Mouse (Mus musculus) liver, embryonic 14.5 days (tissue): ENCODE measurements at regions not wholly inside any gene's neighbourhood (a gene's known extent, or its start where the extent isn't known, plus 50 kb on each side); places are given as distances from the start of the nearest gene placed in this dataset.

Experiments used
- ATAC-seq: fragments of 200-750 bp; cut with Nextera tagmentation; 2 replicates; pipeline ENCODE4 v1.8.0; 2017; ENCODE audit warnings: moderate number of reproducible peaks, mild to moderate bottlenecking, moderate library complexity; ENCODE audit not compliant: insufficient read depth
- DNase-seq, 3 experiments: peaks; one replicate each; pipeline ENCODE4 v3.0.0-alpha.2; 2012 to 2013; ENCODE audit warnings: low read depth in 3 of 3, low spot score in 3 of 3
- H3K27ac ChIP-seq: fragments of 300-500 bp; sonication (generic); 2 replicates; pipeline ENCODE4 v1.5.1; 2014; ENCODE audit warnings: moderate library complexity, mild to moderate bottlenecking, control low read depth, inconsistent platforms
- H3K27me3 ChIP-seq: fragments of 300-500 bp; sonication (generic); 2 replicates; pipeline ENCODE4 v1.6.1; 2014; ENCODE audit warnings: mild to moderate bottlenecking, low read length, moderate library complexity; ENCODE audit not compliant: control insufficient read depth, insufficient read depth
- H3K36me3 ChIP-seq: fragments of 300-500 bp; sonication (generic); replicated peaks from 2 replicates; pipeline ENCODE4 v1.6.1; 2014; ENCODE audit warnings: low read depth; ENCODE audit not compliant: control insufficient read depth, insufficient read depth
- H3K4me1 ChIP-seq, 2 experiments: fragments of 200-500 bp in 1 of 2; fragments of 300-500 bp in 1 of 2; sonication (generic) in 1 of 2; replicated peaks; 2 replicates each; pipeline ENCODE4 v1.6.1; 2012 to 2014; ENCODE audit warnings: antibody characterized with exemption in 1 of 2, inconsistent platforms in 1 of 2, low read length in 1 of 2; ENCODE audit not compliant: control insufficient read depth in 2 of 2, insufficient read depth in 2 of 2
- H3K4me2 ChIP-seq: fragments of 300-500 bp; sonication (generic); 2 replicates; pipeline ENCODE4 v1.6.1; 2014; ENCODE audit warnings: low read depth, mild to moderate bottlenecking, control low read depth, moderate library complexity
- H3K4me3 ChIP-seq, 2 experiments: fragments of 200-500 bp in 1 of 2; fragments of 300-500 bp in 1 of 2; sonication (generic) in 1 of 2; 2 replicates each; pipeline ENCODE4 v1.5.1; 2012 to 2014; ENCODE audit warnings: low read depth in 2 of 2, low read length in 2 of 2, mild to moderate bottlenecking in 2 of 2, control low read depth in 1 of 2, inconsistent platforms in 1 of 2, moderate library complexity in 1 of 2; ENCODE audit not compliant: insufficient read depth in 1 of 2
- H3K9ac ChIP-seq: fragments of 300-500 bp; sonication (generic); replicated peaks from 2 replicates; pipeline ENCODE4 v1.6.1; 2014; ENCODE audit warnings: mild to moderate bottlenecking, control low read depth, moderate library complexity
- H3K9me3 ChIP-seq: fragments of 300-500 bp; sonication (generic); 2 replicates; pipeline ENCODE4 v1.6.1; 2016; ENCODE audit warnings: low read length, mixed read lengths; ENCODE audit not compliant: control insufficient read depth
- CTCF ChIP-seq: IDR thresholded peaks from 2 replicates; pipeline ENCODE4 v1.5.1; 2016; ENCODE audit warnings: antibody characterized with exemption, low read depth, control low read depth
- EP300 ChIP-seq: IDR thresholded peaks from 2 replicates; pipeline ENCODE4 v1.6.1; 2016; ENCODE audit warnings: antibody characterized with exemption, low read depth
- WGBS: fragments of 180-500 bp; shearing (Covaris S2); extraction: QIAGEN DNeasy Blood & Tissue Kit; methylation state at CpG from one replicate; pipeline ENCODE4 v1.1.7; 2014; ENCODE audit not compliant: insufficient replicate concordance; 5-methylcytosine and 5-hydroxymethylcytosine counted together

DNA sequence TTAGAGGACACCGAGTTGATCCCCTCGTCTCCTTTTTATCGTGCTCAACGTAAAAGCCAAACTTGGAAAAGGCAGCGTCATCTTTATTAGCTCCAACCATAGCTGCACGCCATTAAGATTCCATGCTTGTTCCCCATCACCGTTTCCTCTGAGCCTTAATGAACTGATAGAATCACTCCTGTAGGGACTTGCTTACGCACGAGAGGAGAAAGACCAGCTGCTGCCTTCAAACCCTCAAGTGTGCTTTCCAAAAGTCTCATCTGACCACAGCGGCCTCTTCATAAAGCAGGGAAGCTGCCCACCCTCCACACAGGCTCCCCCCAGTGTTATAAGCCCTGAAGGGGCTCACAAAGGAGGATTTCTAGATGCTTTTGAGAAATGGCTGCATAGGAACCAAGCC is 123.3 kb upstream of the Plxnc1 start:
- Histone ChIP-seq H3K36me3 (no peaks in the 10 kb centered on the region), H3K4me3 (no peak overlapping the region), H3K27me3 (no peaks in the 10 kb centered on the region), H3K27ac (no peak overlapping the region), H3K9ac (no peak overlapping the region), H3K9me3 (no peaks in the 10 kb centered on the region), H3K4me2 (no peak overlapping the region), H3K4me1 (no peaks in the 10 kb centered on the region)
- ATAC-seq (no peak), DNase-seq (no peak)
- 77% methylated on average over 10 of the region's 10 CpGs for WGBS
- no peak for TF ChIP-seq EP300
- no peak for TF ChIP-seq CTCF

DNA sequence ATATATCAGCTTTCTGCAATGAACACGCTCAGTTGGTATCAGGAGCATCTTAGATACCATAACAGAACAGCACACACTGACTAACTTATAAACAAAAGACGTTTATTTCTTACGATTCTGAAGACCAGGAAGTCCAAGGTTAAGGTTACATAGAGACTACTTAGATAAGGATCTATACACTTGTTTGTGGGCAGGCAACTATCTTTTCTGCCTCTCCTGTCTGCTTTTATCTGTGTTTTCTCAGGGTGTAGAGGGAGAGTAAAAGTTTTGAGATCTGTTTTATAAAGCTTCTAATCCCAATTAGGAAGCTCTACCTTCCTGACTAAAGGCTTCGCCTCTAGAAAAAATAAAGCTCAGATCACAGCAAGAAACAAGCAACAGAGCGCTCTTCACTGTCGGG is 122.1 kb upstream of the Plxnc1 start:
- WGBS, result 42% methylated on average over 6 of the region's 6 CpGs
- no peak overlapping the region for H3K27ac ChIP-seq

DNA sequence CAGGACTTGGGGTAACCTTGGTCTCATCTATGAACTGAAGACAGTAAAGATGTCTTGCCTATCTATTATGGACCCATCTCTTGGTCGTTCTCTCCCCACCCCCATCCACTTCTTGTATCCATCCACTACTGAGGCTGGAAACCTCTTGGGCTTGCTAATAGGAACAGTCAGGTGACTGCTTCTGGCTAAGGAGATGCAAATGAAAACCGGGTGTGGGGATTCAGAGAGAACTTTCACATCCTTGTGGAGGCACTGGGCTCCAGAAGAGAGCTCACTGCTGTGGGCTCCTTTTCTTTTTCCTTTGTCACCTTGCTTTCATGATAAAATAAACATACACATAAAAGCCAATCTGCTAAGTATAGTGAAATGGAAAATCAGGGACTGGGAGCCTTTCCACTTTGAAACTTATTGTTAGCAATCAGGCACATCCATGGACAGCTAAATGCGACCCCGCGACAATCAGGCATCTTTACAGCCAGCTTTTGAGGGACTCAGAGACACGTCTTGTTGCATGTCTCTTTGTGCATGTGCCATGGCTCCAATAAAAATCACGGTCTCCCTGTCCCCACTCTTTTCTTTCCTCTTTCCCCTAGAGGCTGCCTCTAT is 115.0 kb upstream of the Plxnc1 start:
- Histone ChIP-seq H3K27me3 (no peaks in the 10 kb centered on the region), H3K36me3 (no peaks in the 10 kb centered on the region), H3K27ac (no peak overlapping the region), H3K4me2 (no peak overlapping the region), H3K4me1 (no peaks in the 10 kb centered on the region), H3K9ac (no peak overlapping the region), H3K4me3 (no peak overlapping the region), H3K9me3 (no peaks in the 10 kb centered on the region)
- WGBS, result 58% methylated on average over 7 of the region's 7 CpGs
- DNase-seq, result no peak
- TF ChIP-seq CTCF (no peak), EP300 (no peak)
- no peak for ATAC-seq

More for the DNA sequence above, 122.1 kb upstream of the Plxnc1 start:
- Histone ChIP-seq H3K9ac (no peak overlapping the region), H3K27me3 (no peaks in the 10 kb centered on the region), H3K4me2 (no peak overlapping the region), H3K9me3 (no peaks in the 10 kb centered on the region), H3K4me3 (no peak overlapping the region), H3K36me3 (no peaks in the 10 kb centered on the region), H3K4me1 (no peaks in the 10 kb centered on the region)
- no peak for TF ChIP-seq EP300
- TF ChIP-seq CTCF, result no peak
- ATAC-seq (no peak), DNase-seq (no peak)

DNA sequence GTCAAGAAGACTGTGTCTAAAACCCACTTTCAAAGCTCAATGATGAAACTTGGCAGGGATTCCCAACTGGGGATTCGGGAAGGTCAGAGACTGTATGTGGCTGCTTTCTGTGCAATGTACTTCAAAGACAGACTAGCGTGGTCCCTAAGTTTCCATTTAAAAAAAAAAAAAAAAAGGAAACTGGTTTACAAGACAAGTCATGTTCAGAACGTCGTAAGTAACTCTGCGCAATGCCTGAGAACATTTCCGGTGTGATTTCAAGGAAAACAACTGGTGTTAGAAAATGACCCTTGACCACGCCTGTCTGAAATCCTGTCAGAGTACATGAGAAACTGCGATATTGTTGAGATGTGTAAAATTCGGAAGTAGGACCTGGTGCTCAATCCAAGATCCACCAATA is 114.4 kb upstream of the Plxnc1 start:
- 69% methylated on average over 9 of the region's 9 CpGs for WGBS
- Histone ChIP-seq H3K4me3 (no peak overlapping the region), H3K36me3 (no peaks in the 10 kb centered on the region), H3K9me3 (no peaks in the 10 kb centered on the region), H3K27me3 (no peaks in the 10 kb centered on the region), H3K4me2 (no peak overlapping the region), H3K4me1 (no peaks in the 10 kb centered on the region), H3K27ac (no peak overlapping the region), H3K9ac (no peak overlapping the region)
- ATAC-seq (no peak), DNase-seq (no peak)
- TF ChIP-seq EP300 (no peak), CTCF (no peak)

DNA sequence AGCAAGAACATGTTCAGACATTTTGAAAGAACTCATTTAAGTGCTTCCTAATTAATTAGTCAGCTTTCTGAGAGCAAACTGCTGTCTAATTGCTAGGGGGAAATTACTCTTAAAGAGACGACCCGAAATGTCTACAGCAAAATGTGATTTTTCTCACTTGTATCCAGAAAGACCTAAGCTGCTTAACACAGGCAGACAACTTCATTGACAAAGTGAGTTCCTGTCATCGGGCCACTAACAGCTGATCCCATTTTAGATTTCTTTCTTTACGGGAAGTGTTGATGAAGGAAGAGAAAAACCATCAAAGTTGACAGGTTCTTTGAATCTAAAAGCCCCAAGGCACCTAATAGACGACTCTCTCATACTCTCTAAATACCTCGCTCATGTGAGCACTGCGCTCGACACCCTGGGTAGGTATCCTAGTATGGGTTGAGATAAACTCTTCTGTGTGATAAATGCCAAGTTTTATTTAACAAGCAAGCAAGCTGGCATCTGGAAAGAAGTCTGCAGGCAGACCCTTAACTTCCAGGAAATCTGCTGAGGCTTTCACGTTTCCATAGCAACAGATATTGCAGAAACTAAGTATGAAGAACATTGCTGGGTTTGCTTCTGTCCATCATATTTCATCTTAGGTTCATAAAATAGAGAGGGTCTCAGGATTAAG is 112.5 kb upstream of the Plxnc1 start:
- Histone ChIP-seq H3K9ac (no peak overlapping the region), H3K27me3 (no peaks in the 10 kb centered on the region), H3K36me3 (no peaks in the 10 kb centered on the region), H3K27ac (no peak overlapping the region), H3K4me2 (no peak overlapping the region), H3K4me1 (no peaks in the 10 kb centered on the region), H3K9me3 (no peaks in the 10 kb centered on the region), H3K4me3 (no peak overlapping the region)
- DNase-seq (no peak), ATAC-seq (no peak)
- 53% methylated on average over 9 of the region's 9 CpGs for WGBS
- no peak for TF ChIP-seq EP300
- TF ChIP-seq CTCF, result no peak
